Mouse (Mus musculus): ENCODE results near the gene Tcfl5.

DNA sequence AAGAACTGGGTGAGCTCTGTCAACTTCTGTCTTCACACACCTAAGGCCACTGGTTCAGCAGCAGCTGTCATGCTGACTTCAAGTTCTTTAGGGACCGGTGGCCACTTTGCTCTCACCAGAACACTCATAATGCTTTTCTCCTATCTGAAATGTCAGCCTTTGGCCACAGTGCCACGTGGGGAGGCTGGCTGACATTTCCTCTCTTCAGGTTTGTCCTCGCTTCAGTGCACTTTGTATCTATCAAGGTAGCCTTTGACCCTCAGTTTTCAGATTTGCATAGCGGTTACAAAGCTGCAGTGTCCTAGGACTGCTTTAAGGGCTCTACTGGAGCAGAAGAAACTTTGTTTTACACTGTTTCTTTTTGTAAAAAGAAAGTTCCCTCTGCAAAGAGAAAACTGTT lies 66.0 kb downstream of the Tcfl5 start:
- TF ChIP-seq CTCF (IDR thresholded peaks at IDR 0.05; ENCODE audit: control insufficient read depth, insufficient read depth, low read length) = no peak
- no peak for TF ChIP-seq POLR2A (IDR thresholded peaks at IDR 0.05; ENCODE audit: borderline replicate concordance, control insufficient read depth, low read depth, low read length)

All from bone marrow, adult 2 months (tissue).